Mouse (Mus musculus) inflammation-experienced regulatory T-cells (primary cell): ENCODE data around the gene Tmie. TPM values are rescaled to one million over a fixed set of nuclear protein-coding genes. Genes with fewer than 3 reads are reported as not detected.

ENCODE experiments used
- polyA plus RNA-seq, 2 experiments: library from polyadenylated mRNA; unstranded; fragments of 100-300 nt; shearing (Covaris generic); gene quantifications; one replicate each; pipeline ENCODE4 v1.2.1; 2017

Tmie gene
- 10 to 100 TPM in 1 of 2 experiments, 1 to 10 TPM in 1; 6.9 to 19.3 TPM for polyA plus RNA-seq

DNA sequence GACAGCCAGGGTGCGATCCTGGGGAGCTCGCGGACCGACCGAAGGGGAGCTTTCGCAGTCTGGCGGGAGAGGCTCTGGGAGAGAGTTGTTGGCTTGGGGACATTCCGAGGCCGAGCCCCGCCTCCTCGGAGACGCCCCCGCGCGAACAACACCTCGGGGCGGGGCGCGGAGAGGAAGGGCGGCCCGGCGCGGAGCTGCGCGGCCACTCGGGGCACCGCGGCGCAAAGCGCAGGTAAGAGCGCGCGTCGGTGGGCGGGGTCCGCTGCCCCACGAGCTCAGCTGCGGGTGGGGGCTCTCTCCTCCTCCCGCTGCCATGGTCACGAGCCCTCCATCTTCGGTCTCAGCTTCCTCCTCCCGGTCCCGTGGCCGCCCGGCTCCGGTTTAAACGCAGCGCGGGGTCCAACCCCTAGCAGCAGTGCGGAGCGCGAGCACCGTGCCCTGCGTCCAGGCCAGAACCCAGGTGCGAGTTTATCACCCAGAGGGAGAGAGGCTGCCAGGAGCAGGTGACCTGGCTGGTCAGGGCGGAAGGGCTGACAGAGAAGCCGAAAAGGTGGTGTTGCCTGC, at the start of gene Tmie:
TSS of gene Tmie (minus strand) at position 116 of the 564 bp plus-strand sequence.

DNA sequence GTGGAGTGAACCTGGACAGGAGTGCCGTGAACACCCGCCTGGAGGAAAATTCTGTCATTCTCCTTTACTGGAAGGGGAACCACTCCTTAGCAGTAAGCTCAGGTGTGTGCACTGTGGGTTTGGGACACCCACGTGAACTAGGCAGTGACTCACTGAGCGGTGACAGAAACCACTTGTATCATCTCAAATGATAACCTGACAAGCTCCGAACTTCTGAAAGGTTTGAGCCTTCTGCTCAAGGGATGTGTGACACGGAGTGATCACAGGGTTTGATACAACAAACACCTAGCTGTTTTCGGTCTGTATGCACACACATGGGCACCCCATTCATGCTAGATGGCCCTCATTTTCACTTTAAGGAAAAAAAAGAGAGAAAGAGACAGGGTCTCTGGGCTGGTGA, 36.9 kb upstream of the Tmie start, which contains the start of gene Fam240a:
TSS of gene Fam240a (minus strand) at position 76 of the 400 bp plus-strand sequence.

DNA sequence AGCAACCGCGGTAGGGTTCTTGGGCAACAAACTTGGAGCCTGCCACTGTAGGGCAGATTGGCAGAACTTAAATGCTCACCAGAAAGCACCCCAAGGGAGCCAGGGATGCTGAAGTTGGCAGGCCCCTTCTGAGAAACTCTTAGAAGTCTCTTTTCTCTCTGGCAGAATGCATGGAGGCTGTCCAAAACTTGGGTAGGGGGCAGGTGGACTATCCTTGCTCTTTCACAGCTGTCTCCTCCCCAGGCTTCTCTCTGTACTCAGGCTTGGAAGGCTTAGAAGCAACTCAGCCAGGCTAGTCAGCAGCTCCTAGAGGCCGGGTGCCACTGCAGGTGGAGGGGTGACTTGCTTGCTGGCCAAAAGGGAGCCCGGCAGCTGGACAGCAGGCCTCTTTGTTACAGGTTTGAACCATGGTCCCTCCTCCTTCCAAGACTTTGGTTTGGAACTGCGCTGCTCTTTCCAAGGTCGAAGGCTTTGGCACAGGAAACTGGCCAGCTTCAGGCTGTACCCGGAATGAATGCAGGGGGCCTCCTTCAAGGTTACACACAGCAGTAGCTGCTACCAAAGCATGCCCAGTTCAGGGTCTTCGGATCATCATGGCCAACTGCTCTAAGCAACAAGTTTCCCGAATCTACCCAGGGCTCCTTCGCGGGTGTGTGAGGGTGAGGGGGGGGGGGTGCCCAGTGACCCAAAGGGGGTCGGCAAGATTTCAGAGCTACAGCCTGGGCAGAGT, 557 bp downstream of the Tmie start, which contains the start of gene Als2cl:
TSS of gene Als2cl (plus strand) at position 680 of the 730 bp plus-strand sequence.

DNA sequence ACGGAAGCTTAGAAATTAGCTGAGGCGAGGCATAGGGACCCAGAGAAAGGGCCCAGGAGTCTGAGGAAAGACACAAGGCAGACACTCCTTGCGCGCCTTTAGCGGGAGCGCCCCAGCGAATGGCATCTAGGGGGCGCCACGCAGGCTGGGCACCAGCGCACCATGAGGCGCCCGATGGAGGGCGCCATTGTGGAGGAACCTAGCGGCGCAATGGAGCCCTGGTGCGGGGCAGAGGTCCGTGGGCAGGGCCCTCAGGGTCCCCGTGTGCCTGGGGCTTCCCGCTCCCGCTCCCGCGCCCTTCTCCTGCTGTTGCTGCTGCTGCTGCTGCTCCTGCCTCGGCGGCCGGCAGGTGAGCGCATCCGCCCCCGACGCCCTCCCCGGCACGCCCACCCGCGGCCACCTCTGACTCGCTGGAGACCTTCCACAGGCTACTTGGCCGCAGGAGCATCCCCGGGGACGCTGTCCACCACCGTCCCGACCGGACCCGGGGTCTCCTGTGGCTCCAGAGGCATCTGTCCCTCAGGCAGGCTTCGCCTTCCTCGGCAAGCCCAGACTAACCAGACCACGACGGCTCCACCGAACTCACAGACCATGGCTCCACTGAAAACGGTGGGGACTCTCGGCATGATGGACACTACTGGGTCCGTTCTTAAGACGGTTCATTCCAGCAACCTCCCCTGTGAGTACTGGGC, 22.0 kb downstream of the Tmie start, which contains the start of gene Prss50:
TSS of gene Prss50 (plus strand) at position 187 of the 692 bp plus-strand sequence.

DNA sequence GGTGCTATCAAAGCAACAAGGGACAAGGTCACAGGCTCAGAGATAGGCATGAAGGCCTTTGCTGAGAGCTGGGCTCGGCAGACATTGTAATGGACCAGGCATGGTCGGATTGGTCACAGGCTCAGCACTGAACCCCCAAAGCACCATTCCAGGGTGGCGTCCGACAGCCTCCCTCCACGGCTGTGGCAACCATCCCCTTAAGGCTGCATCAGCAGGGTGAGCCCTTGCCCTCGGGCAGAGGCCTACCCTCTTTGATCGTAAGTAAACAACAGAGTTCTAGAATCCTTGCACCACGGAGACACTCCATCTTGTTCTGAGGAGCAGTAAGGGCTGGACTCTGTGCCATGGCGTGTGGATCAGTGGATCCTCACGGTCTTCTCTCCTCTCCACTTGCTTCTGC, 35.7 kb downstream of the Tmie start, which contains the start of gene Prss46:
TSS of gene Prss46 (plus strand) at position 301 of the 400 bp plus-strand sequence.

DNA sequence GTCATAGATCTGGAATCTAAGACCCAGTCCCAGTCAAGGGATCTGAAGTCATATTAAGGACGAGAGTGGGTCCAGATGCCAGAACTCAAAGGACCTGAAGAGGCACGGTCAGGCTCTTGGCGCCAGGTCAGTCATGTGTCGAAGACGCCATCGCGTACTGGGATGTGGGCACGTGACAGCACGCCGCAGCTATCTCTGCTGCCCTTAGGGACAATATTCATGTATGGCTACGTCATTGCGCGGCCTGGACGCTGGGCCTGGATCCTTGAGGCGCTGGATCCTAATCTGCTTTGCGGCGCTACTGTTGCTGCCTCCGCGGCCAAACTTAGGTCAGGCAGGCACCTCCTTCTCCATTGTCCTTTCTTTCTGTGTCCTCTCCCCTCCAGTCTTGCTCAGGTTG, 45.5 kb downstream of the Tmie start, which contains the start of gene Prss45:
TSS of gene Prss45 (plus strand) at position 178 of the 400 bp plus-strand sequence.

DNA sequence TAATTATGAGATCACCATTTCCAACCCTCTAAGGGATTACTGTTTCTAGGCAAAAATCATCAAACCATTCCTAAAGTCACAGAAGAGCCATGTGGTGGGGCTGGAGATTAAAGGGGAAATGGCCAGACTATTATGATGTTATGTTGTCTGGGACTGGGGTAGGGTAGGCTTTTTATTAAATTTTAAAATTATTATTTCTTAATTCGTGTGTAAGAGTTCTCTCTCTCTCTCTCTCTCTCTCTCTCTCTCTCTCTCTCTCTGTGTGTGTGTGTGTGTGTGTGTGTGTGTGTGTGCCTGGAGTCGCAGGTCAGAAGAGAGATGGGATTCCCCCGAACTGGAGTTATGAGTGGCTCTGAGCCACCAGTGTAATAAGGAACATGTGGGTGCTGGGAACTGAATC, 53.5 kb downstream of the Tmie start, which contains the start of gene Prss43:
TSS of gene Prss43 (plus strand) at position 301 of the 400 bp plus-strand sequence.

Other genes starting within 250 kb of the Tmie start
- gene Nbeal2, start 226.0 kb downstream of the Tmie start, polyA plus RNA-seq, result 10 to 100 TPM; 56.2 to 73.8 TPM
- 100 to 1,000 TPM; 254 to 258 TPM for gene Ccdc12, start 223.6 kb downstream of the Tmie start, polyA plus RNA-seq
- not detected for gene Myl3, start 138.3 kb downstream of the Tmie start, polyA plus RNA-seq
- gene Pth1r, start 133.0 kb downstream of the Tmie start, polyA plus RNA-seq, result under 1 TPM; 0.07 to 0.29 TPM
- not detected for gene Prss42, start 81.9 kb downstream of the Tmie start, polyA plus RNA-seq
- gene Prss44, start 66.1 kb downstream of the Tmie start, polyA plus RNA-seq, result 1 to 10 TPM in 1 of 2 experiments, under 1 TPM in 1; 0.34 to 2.1 TPM
- gene Prss43, start 53.4 kb downstream of the Tmie start, polyA plus RNA-seq, result 1 to 10 TPM in 1 of 2 experiments, under 1 TPM in 1; 0.18 to 1.1 TPM
- under 1 TPM in 1 of 2 experiments, not detected in 1; 0.86 TPM for gene Prss45, start 45.5 kb downstream of the Tmie start, polyA plus RNA-seq
- gene Prss46, start 35.6 kb downstream of the Tmie start, polyA plus RNA-seq, result not detected
- 1 to 10 TPM in 1 of 2 experiments, not detected in 1; 4.2 TPM for gene Prss50, start 22.1 kb downstream of the Tmie start, polyA plus RNA-seq
- 10 to 100 TPM; 26.1 to 71.3 TPM for gene Als2cl, start 243 bp downstream of the Tmie start, polyA plus RNA-seq
- under 1 TPM in 1 of 2 experiments, not detected in 1; 0.81 TPM for gene Fam240a, start 36.7 kb upstream of the Tmie start, polyA plus RNA-seq
- 1 to 10 TPM in 1 of 2 experiments, under 1 TPM in 1; 0.45 to 4.4 TPM for gene Tdgf1, start 66.0 kb upstream of the Tmie start, polyA plus RNA-seq
- under 1 TPM; 0.17 to 0.19 TPM for gene Lrrc2, start 71.4 kb upstream of the Tmie start, polyA plus RNA-seq
- not detected for gene Rtp3, start 110.5 kb upstream of the Tmie start, polyA plus RNA-seq
- gene Ltf, start 139.2 kb upstream of the Tmie start, polyA plus RNA-seq, result under 1 TPM in 1 of 2 experiments, not detected in 1; 0.65 TPM
- gene Ccrl2, start 177.4 kb upstream of the Tmie start, polyA plus RNA-seq, result 10 to 100 TPM; 17.8 to 21.3 TPM
- gene Lrrfip2, start 237.5 kb upstream of the Tmie start, polyA plus RNA-seq, result 10 to 100 TPM; 34.5 to 43.2 TPM